Mouse (Mus musculus) stomach, embryonic 15.5 days (tissue): ENCODE results near the gene Gnb5. TPM values are rescaled to one million over a fixed set of nuclear protein-coding genes. Genes with fewer than 3 reads are reported as not detected.

Experiments
- polyA plus RNA-seq: library from polyadenylated mRNA; unstranded; fragments of >200 nt; fragmentation: Nextera tagmentation; extraction: Ambion mirVana; gene quantifications from 2 replicates; pipeline ENCODE4 v1.2.1, GENCODE M21; 2015

Gene Gnb5
- polyA plus RNA-seq, 1 experiment from 2014 or later, result 18.9 TPM

Other genes with a start within 250 kb of the Gnb5 start
- 11.5 and 12.9 TPM in 2 replicates for gene Myo5a, start 235.3 kb upstream of the Gnb5 start, polyA plus RNA-seq
- gene Myo5c, start 74.3 kb upstream of the Gnb5 start, polyA plus RNA-seq, result 11.3 and 12.4 TPM in 2 replicates
- not detected in 2 replicates for gene Bcl2l10, start 41.5 kb downstream of the Gnb5 start, polyA plus RNA-seq
- 48.8 and 51.1 TPM in 2 replicates for gene Mapk6, start 103.7 kb downstream of the Gnb5 start, polyA plus RNA-seq
- 38.8 and 39.3 TPM in 2 replicates for gene Leo1, start 135.2 kb downstream of the Gnb5 start, polyA plus RNA-seq